Mouse (Mus musculus) neural tube, embryonic 14.5 days (tissue): Measurements from ENCODE around the gene Tenm2. TPM values are rescaled to one million over a fixed set of nuclear protein-coding genes. Genes with fewer than 3 reads are reported as not detected.

Experiments used
- ATAC-seq: fragments of 200-750 bp; cut with Nextera tagmentation; 2 replicates; pipeline ENCODE4 v1.8.0; 2017; ENCODE audit warnings: low read depth, mild to moderate bottlenecking, moderate TSS enrichment, moderate library complexity
- H3K27ac ChIP-seq: fragments of 300-500 bp; sonication (generic); 2 replicates; pipeline ENCODE4 v1.5.1; 2014; ENCODE audit warnings: low read depth, mild to moderate bottlenecking, control low read depth, low read length, moderate library complexity, mixed read lengths
- H3K27me3 ChIP-seq: fragments of 300-500 bp; sonication (generic); 2 replicates; pipeline ENCODE4 v1.6.1; 2014; ENCODE audit warnings: low read length; ENCODE audit not compliant: control insufficient read depth, insufficient read depth
- H3K36me3 ChIP-seq: fragments of 300-500 bp; sonication (generic); 2 replicates; pipeline ENCODE4 v1.6.1; 2014; ENCODE audit warnings: low read length, mixed read lengths; ENCODE audit not compliant: control insufficient read depth, insufficient read depth
- H3K4me1 ChIP-seq: fragments of 300-500 bp; sonication (generic); 2 replicates; pipeline ENCODE4 v1.6.1; 2014; ENCODE audit warnings: low read length; ENCODE audit not compliant: control insufficient read depth, insufficient read depth
- H3K4me2 ChIP-seq: fragments of 300-500 bp; sonication (generic); 2 replicates; pipeline ENCODE4 v1.6.1; 2014; ENCODE audit warnings: mild to moderate bottlenecking, low read depth, low read length, control low read depth
- H3K4me3 ChIP-seq: fragments of 300-500 bp; sonication (generic); 2 replicates; pipeline ENCODE4 v1.5.1; 2014; ENCODE audit warnings: low read depth, low read length, control low read depth, mixed read lengths
- H3K9ac ChIP-seq: fragments of 300-500 bp; sonication (generic); replicated peaks from 2 replicates; pipeline ENCODE4 v1.6.1; 2014; ENCODE audit warnings: low read depth, mild to moderate bottlenecking, control low read depth, low read length, mixed read lengths
- H3K9me3 ChIP-seq: fragments of 300-500 bp; sonication (generic); 2 replicates; pipeline ENCODE4 v1.6.1; 2016; ENCODE audit warnings: low read length; ENCODE audit not compliant: control insufficient read depth
- WGBS: fragments of 180-500 bp; shearing (Covaris S2); extraction: QIAGEN DNeasy Blood & Tissue Kit; methylation state at CpG from one replicate; pipeline ENCODE4 v1.1.7; 2014; 5-methylcytosine and 5-hydroxymethylcytosine counted together
- polyA plus RNA-seq: library from polyadenylated mRNA; unstranded; fragments of >200 nt; fragmentation: Nextera tagmentation; extraction: Ambion mirVana; gene quantifications from 2 replicates; pipeline ENCODE4 v1.2.1, GENCODE M21; 2014

The Tenm2 gene
- polyA plus RNA-seq, 1 experiment from 2014 or later: 32.2 TPM

DNA sequence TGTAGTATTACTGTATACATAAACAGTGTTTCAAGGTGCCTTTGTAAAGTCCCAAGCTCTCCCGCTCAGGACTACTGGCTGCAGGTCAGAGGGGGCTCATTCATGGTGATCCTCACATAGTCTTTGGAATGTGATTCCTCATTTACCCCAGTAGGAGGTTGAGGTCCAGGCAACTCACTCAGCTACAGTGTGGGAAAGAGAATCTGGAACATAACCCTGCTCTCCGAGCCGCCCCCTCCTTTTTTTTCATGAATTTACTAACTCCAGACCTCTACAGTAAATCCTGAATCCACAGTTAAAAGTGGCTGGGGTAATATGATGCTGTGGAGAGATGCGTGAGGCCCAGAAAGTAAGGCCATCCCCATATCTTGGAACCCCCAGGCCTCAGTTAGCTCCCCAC is 1066.0 kb downstream of the Tenm2 start:
- Histone ChIP-seq H3K27me3 (no peaks in the 10 kb centered on the region), H3K9me3 (no peaks in the 10 kb centered on the region), H3K4me3 (no peak overlapping the region), H3K27ac (no peak overlapping the region), H3K4me2 (no peak overlapping the region), H3K36me3 (no peaks in the 10 kb centered on the region), H3K9ac (no peak overlapping the region), H3K4me1 (no peaks in the 10 kb centered on the region)
- WGBS: 76% methylated on average over 4 of the region's 4 CpGs
- ATAC-seq: no peak

DNA sequence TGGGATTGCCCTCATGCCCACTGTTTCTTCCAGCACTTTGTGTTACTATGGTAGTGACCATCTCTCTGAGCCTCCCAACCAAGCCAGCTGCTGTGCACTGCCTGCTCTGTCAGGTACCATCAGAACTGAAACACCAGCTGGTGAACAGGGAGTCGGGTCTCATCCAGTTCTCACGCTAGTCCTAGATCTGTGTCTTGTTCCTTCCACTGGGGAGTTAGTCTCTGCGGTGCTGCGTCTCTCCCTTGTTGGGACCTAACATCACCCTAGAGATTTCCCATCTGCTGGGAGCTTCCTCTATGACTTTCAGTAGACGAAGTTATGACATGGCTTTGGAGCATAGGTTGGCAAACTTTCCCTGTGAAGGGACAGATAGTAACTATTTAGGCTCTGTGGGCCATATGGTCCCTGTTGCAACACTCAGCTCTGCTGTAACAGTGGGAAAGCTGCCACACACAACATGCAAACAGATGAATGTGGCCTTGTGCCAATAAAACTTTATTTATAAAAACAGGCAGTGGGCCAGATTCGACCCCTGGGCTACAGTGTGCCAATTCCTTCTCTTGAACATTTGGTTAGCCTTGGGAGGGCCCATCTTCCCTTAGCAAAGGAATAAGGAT is 1066.7 kb downstream of the Tenm2 start:
- Histone ChIP-seq H3K9me3 (no peaks in the 10 kb centered on the region), H3K4me1 (no peaks in the 10 kb centered on the region), H3K4me3 (no peak overlapping the region), H3K4me2 (no peak overlapping the region), H3K27me3 (no peaks in the 10 kb centered on the region), H3K9ac (no peak overlapping the region), H3K27ac (no peak overlapping the region), H3K36me3 (no peaks in the 10 kb centered on the region)
- WGBS: 89% methylated on average over 6 of the region's 6 CpGs
- no peak for ATAC-seq

DNA sequence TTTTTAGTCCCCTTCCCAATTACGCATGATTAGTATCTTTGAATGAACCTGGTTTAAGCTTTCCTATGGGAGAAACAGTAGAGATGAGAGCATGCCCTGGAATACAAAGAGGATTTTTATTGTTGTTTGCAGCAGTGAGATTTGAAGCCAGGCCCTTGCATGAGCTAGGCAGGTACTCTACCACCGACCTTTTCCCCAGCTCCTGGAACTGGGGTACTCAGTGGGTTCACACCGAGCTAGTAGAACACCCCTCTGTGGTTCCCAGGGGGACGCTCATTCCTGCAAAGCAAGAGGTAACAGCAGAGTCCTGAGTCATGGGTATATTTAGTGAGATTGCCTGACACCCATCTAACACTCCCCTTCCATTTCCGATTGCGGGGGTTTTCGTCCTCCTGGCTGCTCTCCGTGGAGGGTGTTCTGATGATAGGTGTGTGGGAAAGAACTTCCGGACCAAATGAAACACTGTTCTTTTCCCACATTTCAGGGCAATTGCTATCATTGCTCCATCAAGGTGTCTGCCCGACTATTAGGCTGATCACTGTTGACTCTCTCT is 1067.9 kb downstream of the Tenm2 start:
- no peak overlapping the region for H3K4me3 ChIP-seq
- 87% methylated on average over 10 of the region's 10 CpGs for WGBS

DNA sequence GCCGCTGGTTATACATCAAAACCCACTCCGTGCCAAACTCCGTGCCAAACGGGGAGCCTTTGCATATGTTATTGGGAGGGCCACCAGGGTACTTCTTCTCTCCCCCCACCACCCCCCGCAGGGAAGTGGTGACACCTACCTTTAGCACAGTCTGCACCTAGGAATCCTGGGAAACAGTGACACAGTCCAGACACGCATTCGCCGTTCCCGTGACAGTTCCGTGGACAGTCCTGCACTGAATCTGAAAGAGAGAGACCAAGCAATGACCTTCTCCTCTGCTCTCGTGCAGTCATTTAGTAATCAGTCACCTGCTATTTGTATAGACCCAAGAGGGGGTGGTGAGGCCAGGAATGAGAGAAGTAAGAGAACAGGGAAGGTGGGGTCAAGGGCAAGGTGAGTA is 1072.2 kb downstream of the Tenm2 start:
- 82% methylated on average over 11 of the region's 11 CpGs for WGBS
- H3K4me1 ChIP-seq: no peaks in the 10 kb centered on the region
- H3K4me2 ChIP-seq: no peak overlapping the region
- ATAC-seq: no peak
- H3K9me3 ChIP-seq: no peaks in the 10 kb centered on the region
- H3K27ac ChIP-seq: no peak overlapping the region
- no peak overlapping the region for H3K9ac ChIP-seq
- H3K27me3 ChIP-seq: no peaks in the 10 kb centered on the region
- H3K36me3 ChIP-seq: no peaks in the 10 kb centered on the region
- no peak overlapping the region for H3K4me3 ChIP-seq

More for the DNA sequence above, 1067.9 kb downstream of the Tenm2 start:
- Histone ChIP-seq H3K9me3 (no peaks in the 10 kb centered on the region), H3K36me3 (no peaks in the 10 kb centered on the region), H3K27ac (no peak overlapping the region), H3K4me1 (no peaks in the 10 kb centered on the region), H3K27me3 (no peaks in the 10 kb centered on the region), H3K9ac (no peak overlapping the region), H3K4me2 (no peak overlapping the region)
- ATAC-seq: no peak

DNA sequence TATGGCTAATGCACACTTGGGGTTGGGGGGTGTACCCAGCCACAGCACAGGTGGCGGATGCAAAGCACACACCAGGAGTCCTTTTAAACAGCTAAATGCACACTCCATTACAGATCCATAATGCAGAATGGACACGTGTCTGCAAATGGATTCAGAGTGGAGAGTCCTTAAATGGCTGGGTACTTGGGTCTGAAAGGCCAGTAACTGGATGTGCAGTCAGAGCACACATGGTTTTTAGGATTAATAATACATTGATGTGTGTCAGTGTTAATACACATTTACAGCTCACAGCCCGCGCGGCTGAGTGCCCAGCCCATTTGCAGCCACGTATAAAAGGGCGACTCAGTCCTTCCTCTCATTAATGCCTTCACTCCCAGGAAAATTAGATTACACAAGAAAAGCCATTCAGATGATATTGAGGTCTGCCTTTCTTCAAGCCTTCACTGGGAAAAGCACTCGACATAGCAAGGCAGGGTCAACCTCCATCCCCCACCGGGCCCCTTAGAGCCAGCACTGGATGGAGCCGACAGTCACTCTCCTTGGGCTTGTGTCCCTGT is 1073.9 kb downstream of the Tenm2 start:
- H3K9me3 ChIP-seq: no peaks in the 10 kb centered on the region
- no peak overlapping the region for H3K9ac ChIP-seq
- H3K4me1 ChIP-seq: no peaks in the 10 kb centered on the region
- WGBS: 47% methylated on average over 10 of the region's 10 CpGs
- H3K36me3 ChIP-seq: no peaks in the 10 kb centered on the region
- no peak overlapping the region for H3K4me3 ChIP-seq
- no peak overlapping the region for H3K27ac ChIP-seq
- H3K4me2 ChIP-seq: no peak overlapping the region
- no peaks in the 10 kb centered on the region for H3K27me3 ChIP-seq
- peak; percentile 66; the same call in 1 of the 2 replicates for ATAC-seq

DNA sequence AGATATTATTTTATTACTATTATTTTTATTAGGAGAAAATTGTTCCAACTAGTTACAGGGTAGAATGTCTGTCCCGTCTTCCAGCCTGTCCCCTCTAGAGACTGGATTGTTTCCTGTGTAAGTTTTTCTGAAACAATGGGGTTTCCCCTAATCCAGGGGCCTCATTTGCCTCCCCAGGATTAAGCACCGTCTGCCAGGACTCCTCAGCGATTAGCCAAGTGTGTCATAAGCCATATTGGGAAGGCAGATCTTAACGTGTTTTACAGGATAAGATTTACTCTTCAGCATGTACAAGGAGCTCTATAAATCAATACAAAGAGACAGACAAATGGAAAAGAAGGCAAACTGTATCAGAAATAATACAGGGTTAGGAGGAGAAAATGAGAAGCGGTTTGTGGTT is 1082.3 kb downstream of the Tenm2 start:
- Histone ChIP-seq H3K4me3 (no peak overlapping the region), H3K9ac (no peak overlapping the region), H3K4me2 (no peak overlapping the region), H3K36me3 (no peaks in the 10 kb centered on the region), H3K27ac (no peak overlapping the region), H3K4me1 (no peaks in the 10 kb centered on the region), H3K9me3 (no peaks in the 10 kb centered on the region), H3K27me3 (no peaks in the 10 kb centered on the region)
- no peak for ATAC-seq
- WGBS: 51% methylated on average over 5 of the region's 5 CpGs

DNA sequence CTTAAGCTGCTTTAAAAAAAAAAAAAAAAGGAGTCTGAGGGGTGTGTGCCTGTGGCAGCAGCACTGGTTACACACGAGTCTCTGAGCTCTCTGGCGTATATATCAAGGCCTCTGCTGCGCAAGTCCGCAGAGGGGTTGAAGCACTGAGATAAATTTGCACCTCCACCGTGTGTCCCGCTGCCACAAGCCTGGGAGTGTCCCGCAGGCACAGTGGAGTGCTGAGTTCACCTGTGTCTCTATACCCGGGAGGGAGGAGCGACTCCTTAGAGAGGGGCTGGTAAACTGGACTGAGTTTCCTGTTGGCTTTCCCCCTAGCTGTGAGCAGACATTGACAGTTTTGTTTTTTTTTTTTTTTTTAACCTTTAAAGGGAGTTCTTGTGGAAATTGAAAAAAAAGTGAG is 1082.8 kb downstream of the Tenm2 start:
- H3K4me2 ChIP-seq: no peak overlapping the region
- ATAC-seq: no peak
- no peaks in the 10 kb centered on the region for H3K9me3 ChIP-seq
- WGBS: 20% methylated on average over 9 of the region's 9 CpGs
- H3K4me3 ChIP-seq: no peak overlapping the region
- no peak overlapping the region for H3K27ac ChIP-seq
- H3K27me3 ChIP-seq: no peaks in the 10 kb centered on the region
- no peaks in the 10 kb centered on the region for H3K36me3 ChIP-seq
- H3K9ac ChIP-seq: no peak overlapping the region
- H3K4me1 ChIP-seq: no peaks in the 10 kb centered on the region

DNA sequence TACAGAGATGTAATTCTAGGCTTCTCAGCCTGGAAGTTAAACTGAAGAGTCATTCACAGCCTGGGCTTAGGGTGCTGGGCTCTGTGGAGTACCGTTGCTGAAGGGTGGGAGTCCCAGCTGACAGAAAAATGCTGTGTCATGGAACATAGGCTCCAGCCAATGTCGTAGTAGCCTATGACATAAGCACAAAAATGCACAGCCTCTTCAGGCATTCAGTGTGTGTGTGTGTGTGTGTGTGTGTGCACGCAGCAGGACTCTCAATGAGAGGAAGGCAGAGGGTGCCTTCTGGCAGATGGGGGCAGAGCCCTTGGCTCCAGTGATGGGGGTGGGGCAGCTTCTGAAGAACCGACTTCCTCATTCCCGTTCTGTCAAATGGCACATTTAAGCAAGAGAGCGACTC is 1083.5 kb downstream of the Tenm2 start:
- H3K27me3 ChIP-seq: no peaks in the 10 kb centered on the region
- no peak overlapping the region for H3K27ac ChIP-seq
- no peaks in the 10 kb centered on the region for H3K36me3 ChIP-seq
- H3K4me1 ChIP-seq: no peaks in the 10 kb centered on the region
- H3K9ac ChIP-seq: no peak overlapping the region
- no peak overlapping the region for H3K4me2 ChIP-seq
- 12% methylated on average over 6 of the region's 6 CpGs for WGBS
- no peaks in the 10 kb centered on the region for H3K9me3 ChIP-seq
- H3K4me3 ChIP-seq: no peak overlapping the region
- ATAC-seq: peak; percentile 69

DNA sequence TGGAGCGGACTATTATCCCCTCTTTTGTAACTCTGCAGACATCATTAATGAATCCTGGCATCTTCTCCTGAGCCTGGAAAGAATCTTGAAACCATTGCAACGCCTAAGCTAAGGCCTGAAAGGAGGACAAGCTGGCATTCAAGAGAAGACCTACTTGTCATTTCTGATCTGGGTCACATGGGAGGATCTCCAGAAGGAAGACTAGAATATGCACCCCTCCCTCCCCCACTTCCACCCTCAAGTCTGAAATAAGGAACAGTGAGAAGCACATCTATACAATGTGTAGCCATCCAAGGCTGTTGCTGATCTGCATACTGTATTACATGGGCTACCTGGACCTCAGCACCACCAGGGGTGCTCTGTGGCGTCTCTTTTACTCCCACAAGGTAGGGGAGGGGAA is 1086.7 kb downstream of the Tenm2 start:
- Histone ChIP-seq H3K9me3 (no peaks in the 10 kb centered on the region), H3K27me3 (no peaks in the 10 kb centered on the region), H3K4me2 (no peak overlapping the region), H3K36me3 (no peaks in the 10 kb centered on the region), H3K9ac (no peak overlapping the region), H3K27ac (no peak overlapping the region), H3K4me1 (no peaks in the 10 kb centered on the region), H3K4me3 (no peak overlapping the region)
- no peak for ATAC-seq
- 80% methylated on average over 3 of the region's 3 CpGs for WGBS
